Mouse (Mus musculus): ENCODE results near the gene Ttyh3.

DNA sequence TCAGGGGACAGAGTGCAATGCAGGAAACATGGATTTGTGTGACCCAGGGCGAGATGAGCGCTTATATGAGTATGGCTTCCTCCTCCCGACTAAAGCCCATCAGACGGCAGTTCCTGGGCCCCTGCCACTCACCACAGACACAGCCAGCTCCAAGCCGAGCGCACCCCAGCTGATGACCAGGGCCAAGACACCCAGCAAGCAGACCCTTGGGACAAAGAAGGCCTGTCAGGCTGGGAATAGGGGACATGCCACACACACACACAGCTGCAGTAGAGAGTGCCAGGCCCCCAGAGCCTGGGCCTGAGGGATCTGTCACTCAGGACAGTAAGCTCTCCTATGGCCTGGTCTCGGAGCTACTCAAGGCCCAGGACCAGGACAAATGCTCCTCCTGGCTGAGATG is 15.4 kb downstream of the Ttyh3 start:
- TF ChIP-seq NELFE (IDR thresholded peaks at IDR 0.05; ENCODE audit: low read depth, low read length) (no peak), CTCF (IDR thresholded peaks at IDR 0.05 in 2 of 3, conservative IDR thresholded peaks at IDR 0.05 in 1 of 3; ENCODE audit: control insufficient read depth in 1 of 3, insufficient read depth in 1 of 3, low read depth in 2 of 3, low read length in 3 of 3, poor library complexity in 1 of 3, severe bottlenecking in 1 of 3) (no peak), MAFK (IDR thresholded peaks at IDR 0.05; ENCODE audit: borderline replicate concordance, low read depth, low read length) (no peak), MYC (IDR thresholded peaks at IDR 0.05; ENCODE audit: low read depth, low read length) (no peak), POLR2A (IDR thresholded peaks at IDR 0.05; ENCODE audit: control insufficient read depth in 1 of 2, insufficient read depth in 1 of 2, low read depth in 1 of 2, low read length in 2 of 2, poor library complexity in 1 of 2) (no peak), CHD2 (IDR thresholded peaks at IDR 0.05; ENCODE audit: low read length) (no peak), SMC3 (IDR thresholded peaks at IDR 0.05; ENCODE audit: low read depth, low read length) (no peak), JUND (IDR thresholded peaks at IDR 0.05; ENCODE audit: low read depth, low read length) (no peak), TCF12 (IDR thresholded peaks at IDR 0.05; ENCODE audit: low read depth, low read length) (no peak), EP300 (IDR thresholded peaks at IDR 0.05; ENCODE audit: low read depth in 1 of 2, low read length in 2 of 2) (no peak), GATA1 (IDR thresholded peaks at IDR 0.05; ENCODE audit: low read depth, low read length) (no peak), ELF1 (IDR thresholded peaks at IDR 0.05; ENCODE audit: low read depth, low read length) (no peak), SIN3A (IDR thresholded peaks at IDR 0.05; ENCODE audit: low read length) (no peak)
